Mouse (Mus musculus) embryonic facial prominence, embryonic 15.5 days (tissue): Measurements from ENCODE around the gene Acss3. TPM values are rescaled to one million over a fixed set of nuclear protein-coding genes. Genes with fewer than 3 reads are reported as not detected.

Experiments
- ATAC-seq: fragments of 200-750 bp; cut with Nextera tagmentation; 2 replicates; pipeline ENCODE4 v1.8.0; 2017; ENCODE audit warnings: low read depth, moderate TSS enrichment; ENCODE audit not compliant: insufficient number of reproducible peaks, low FRiP score, low TSS enrichment
- H3K27ac ChIP-seq: fragments of 300-500 bp; sonication (generic); replicated peaks from 2 replicates; pipeline ENCODE4 v1.5.1; 2015; ENCODE audit warnings: mild to moderate bottlenecking, inconsistent platforms
- H3K27me3 ChIP-seq: fragments of 300-500 bp; sonication (generic); 2 replicates; pipeline ENCODE4 v1.6.1; 2015; ENCODE audit warnings: inconsistent platforms
- H3K36me3 ChIP-seq: fragments of 300-500 bp; sonication (generic); 2 replicates; pipeline ENCODE4 v1.6.1; 2015; ENCODE audit warnings: mild to moderate bottlenecking, inconsistent platforms
- H3K4me1 ChIP-seq: fragments of 300-500 bp; sonication (generic); 2 replicates; pipeline ENCODE4 v1.6.1; 2015; ENCODE audit warnings: inconsistent platforms
- H3K4me2 ChIP-seq: fragments of 300-500 bp; sonication (generic); replicated peaks from 2 replicates; pipeline ENCODE4 v1.6.1; 2015; ENCODE audit warnings: mild to moderate bottlenecking, inconsistent platforms
- H3K4me3 ChIP-seq: fragments of 300-500 bp; sonication (generic); replicated peaks from 2 replicates; pipeline ENCODE4 v1.5.1; 2015; ENCODE audit warnings: mild to moderate bottlenecking, inconsistent platforms
- H3K9ac ChIP-seq: fragments of 300-500 bp; sonication (generic); 2 replicates; pipeline ENCODE4 v1.6.1; 2015; ENCODE audit warnings: inconsistent platforms
- H3K9me3 ChIP-seq: fragments of 300-500 bp; sonication (generic); replicated peaks from 2 replicates; pipeline ENCODE4 v1.6.1; 2016; ENCODE audit warnings: inconsistent platforms
- WGBS: fragments of 180-500 bp; shearing (Covaris S2); methylation state at CpG from one replicate; pipeline ENCODE4 v1.1.7; 2015; 5-methylcytosine and 5-hydroxymethylcytosine counted together
- polyA plus RNA-seq: library from polyadenylated mRNA; unstranded; fragments of >200 nt; fragmentation: Nextera tagmentation; extraction: Ambion mirVana; gene quantifications from 2 replicates; pipeline ENCODE4 v1.2.1, GENCODE M21; 2015

Gene Acss3
- polyA plus RNA-seq, 1 experiment from 2014 or later, result 4.7 TPM

- no peaks in the 10 kb centered on the region for H3K9me3 ChIP-seq
- no peak overlapping the region for H3K9ac ChIP-seq
- no peaks in the 10 kb centered on the region for H3K4me1 ChIP-seq
- H3K4me2 ChIP-seq, result no peak overlapping the region
- ATAC-seq, result no peak
- 81% methylated on average over 2 of the region's 2 CpGs for WGBS
- no peak overlapping the region for H3K27ac ChIP-seq
- H3K27me3 ChIP-seq, result no peaks in the 10 kb centered on the region
- H3K4me3 ChIP-seq, result no peak overlapping the region
- no peaks in the 10 kb centered on the region for H3K36me3 ChIP-seq
These were observed 125.3 kb downstream of the Acss3 start for GRCm38 (mm10) chr10:106998052-106998625.

GRCm38 (mm10) chr10:106989478-106989877 is 134.0 kb downstream of the Acss3 start:
- Histone ChIP-seq H3K9ac (no peak overlapping the region), H3K4me3 (no peak overlapping the region), H3K4me2 (no peak overlapping the region), H3K36me3 (no peaks in the 10 kb centered on the region), H3K27me3 (no peaks in the 10 kb centered on the region), H3K9me3 (no peaks in the 10 kb centered on the region), H3K27ac (no peak overlapping the region), H3K4me1 (no peaks in the 10 kb centered on the region)
- no peak for ATAC-seq
- WGBS, result 73% methylated on average over 4 of the region's 4 CpGs

GRCm38 (mm10) chr10:106975193-106976141 is 148.0 kb downstream of the Acss3 start:
- H3K4me1 ChIP-seq, result no peaks in the 10 kb centered on the region
- no peak overlapping the region for H3K27ac ChIP-seq
- no peaks in the 10 kb centered on the region for H3K9me3 ChIP-seq
- ATAC-seq, result no peak
- H3K4me3 ChIP-seq, result no peak overlapping the region
- H3K27me3 ChIP-seq, result no peaks in the 10 kb centered on the region
- H3K36me3 ChIP-seq, result no peaks in the 10 kb centered on the region
- 74% methylated on average over 13 of the region's 13 CpGs for WGBS
- no peak overlapping the region for H3K4me2 ChIP-seq
- no peak overlapping the region for H3K9ac ChIP-seq

GRCm38 (mm10) chr10:106959026-106959425 is 164.4 kb downstream of the Acss3 start:
- Histone ChIP-seq H3K27ac (no peak overlapping the region), H3K4me2 (no peak overlapping the region), H3K27me3 (no peaks in the 10 kb centered on the region), H3K9me3 (no peaks in the 10 kb centered on the region), H3K9ac (no peak overlapping the region), H3K4me1 (no peaks in the 10 kb centered on the region), H3K4me3 (no peak overlapping the region), H3K36me3 (no peaks in the 10 kb centered on the region)
- no peak for ATAC-seq
- WGBS, result 67% methylated on average over 3 of the region's 3 CpGs

GRCm38 (mm10) chr10:106941380-106941779 is 182.1 kb downstream of the Acss3 start:
- Histone ChIP-seq H3K4me3 (no peak overlapping the region), H3K27me3 (no peaks in the 10 kb centered on the region), H3K9me3 (no peaks in the 10 kb centered on the region), H3K27ac (no peak overlapping the region), H3K9ac (no peak overlapping the region), H3K4me1 (no peaks in the 10 kb centered on the region), H3K4me2 (no peak overlapping the region), H3K36me3 (no peaks in the 10 kb centered on the region)
- ATAC-seq, result no peak
- 73% methylated on average over 5 of the region's 5 CpGs for WGBS

- Histone ChIP-seq H3K9ac (no peak overlapping the region), H3K27me3 (no peaks in the 10 kb centered on the region), H3K4me3 (no peak overlapping the region), H3K4me1 (no peaks in the 10 kb centered on the region), H3K36me3 (no peaks in the 10 kb centered on the region), H3K9me3 (no peaks in the 10 kb centered on the region), H3K27ac (no peak overlapping the region), H3K4me2 (no peak overlapping the region)
- WGBS, result 54% methylated on average over 1 of the region's 1 CpGs
- no peak for ATAC-seq
These were observed 184.0 kb downstream of the Acss3 start for GRCm38 (mm10) chr10:106939441-106939840.

- WGBS, result 85% methylated on average over 3 of the region's 3 CpGs
- H3K4me3 ChIP-seq, result no peak overlapping the region
- H3K4me2 ChIP-seq, result no peak overlapping the region
- H3K4me1 ChIP-seq, result no peaks in the 10 kb centered on the region
- H3K27me3 ChIP-seq, result no peaks in the 10 kb centered on the region
- H3K9me3 ChIP-seq, result no peaks in the 10 kb centered on the region
- no peak overlapping the region for H3K9ac ChIP-seq
- no peaks in the 10 kb centered on the region for H3K36me3 ChIP-seq
- no peak for ATAC-seq
- H3K27ac ChIP-seq, result no peak overlapping the region
These were observed 184.6 kb downstream of the Acss3 start for GRCm38 (mm10) chr10:106938851-106939250.

- H3K4me2 ChIP-seq, result no peak overlapping the region
- no peaks in the 10 kb centered on the region for H3K4me1 ChIP-seq
- H3K27ac ChIP-seq, result no peak overlapping the region
- no peaks in the 10 kb centered on the region for H3K36me3 ChIP-seq
- H3K9ac ChIP-seq, result no peak overlapping the region
- H3K4me3 ChIP-seq, result no peak overlapping the region
- H3K9me3 ChIP-seq, result no peaks in the 10 kb centered on the region
- no peak for ATAC-seq
- no peaks in the 10 kb centered on the region for H3K27me3 ChIP-seq
- WGBS, result 57% methylated on average over 7 of the region's 7 CpGs
These were observed 186.5 kb downstream of the Acss3 start for GRCm38 (mm10) chr10:106936996-106937395.

- Histone ChIP-seq H3K27ac (no peak overlapping the region), H3K9me3 (no peaks in the 10 kb centered on the region), H3K36me3 (no peaks in the 10 kb centered on the region), H3K9ac (no peak overlapping the region), H3K4me3 (peak overlapping the region; percentile 36), H3K27me3 (no peaks in the 10 kb centered on the region), H3K4me2 (peak overlapping the region; percentile 53), H3K4me1 (no peaks in the 10 kb centered on the region)
- WGBS, result 29% methylated on average over 13 of the region's 13 CpGs
- no peak for ATAC-seq
These were observed 190.8 kb downstream of the Acss3 start for GRCm38 (mm10) chr10:106932571-106933073.

- no peaks in the 10 kb centered on the region for H3K27me3 ChIP-seq
- no peak for ATAC-seq
- no peak overlapping the region for H3K27ac ChIP-seq
- H3K36me3 ChIP-seq, result no peaks in the 10 kb centered on the region
- H3K9ac ChIP-seq, result no peak overlapping the region
- 65% methylated on average over 9 of the region's 9 CpGs for WGBS
- H3K9me3 ChIP-seq, result no peaks in the 10 kb centered on the region
- no peak overlapping the region for H3K4me2 ChIP-seq
- H3K4me3 ChIP-seq, result no peak overlapping the region
- no peaks in the 10 kb centered on the region for H3K4me1 ChIP-seq
These were observed 194.7 kb downstream of the Acss3 start for GRCm38 (mm10) chr10:106928576-106929332.

GRCm38 (mm10) chr10:106924798-106925197 is 198.7 kb downstream of the Acss3 start:
- H3K9me3 ChIP-seq, result no peaks in the 10 kb centered on the region
- no peak overlapping the region for H3K4me3 ChIP-seq
- H3K36me3 ChIP-seq, result no peaks in the 10 kb centered on the region
- no peak overlapping the region for H3K4me2 ChIP-seq
- ATAC-seq, result no peak
- H3K9ac ChIP-seq, result no peak overlapping the region
- no peak overlapping the region for H3K27ac ChIP-seq
- H3K27me3 ChIP-seq, result no peaks in the 10 kb centered on the region
- no peaks in the 10 kb centered on the region for H3K4me1 ChIP-seq
- 80% methylated on average over 3 of the region's 3 CpGs for WGBS
